Mouse (Mus musculus): ENCODE measurements around the gene Ccdc191.

Gene Ccdc191

DNA sequence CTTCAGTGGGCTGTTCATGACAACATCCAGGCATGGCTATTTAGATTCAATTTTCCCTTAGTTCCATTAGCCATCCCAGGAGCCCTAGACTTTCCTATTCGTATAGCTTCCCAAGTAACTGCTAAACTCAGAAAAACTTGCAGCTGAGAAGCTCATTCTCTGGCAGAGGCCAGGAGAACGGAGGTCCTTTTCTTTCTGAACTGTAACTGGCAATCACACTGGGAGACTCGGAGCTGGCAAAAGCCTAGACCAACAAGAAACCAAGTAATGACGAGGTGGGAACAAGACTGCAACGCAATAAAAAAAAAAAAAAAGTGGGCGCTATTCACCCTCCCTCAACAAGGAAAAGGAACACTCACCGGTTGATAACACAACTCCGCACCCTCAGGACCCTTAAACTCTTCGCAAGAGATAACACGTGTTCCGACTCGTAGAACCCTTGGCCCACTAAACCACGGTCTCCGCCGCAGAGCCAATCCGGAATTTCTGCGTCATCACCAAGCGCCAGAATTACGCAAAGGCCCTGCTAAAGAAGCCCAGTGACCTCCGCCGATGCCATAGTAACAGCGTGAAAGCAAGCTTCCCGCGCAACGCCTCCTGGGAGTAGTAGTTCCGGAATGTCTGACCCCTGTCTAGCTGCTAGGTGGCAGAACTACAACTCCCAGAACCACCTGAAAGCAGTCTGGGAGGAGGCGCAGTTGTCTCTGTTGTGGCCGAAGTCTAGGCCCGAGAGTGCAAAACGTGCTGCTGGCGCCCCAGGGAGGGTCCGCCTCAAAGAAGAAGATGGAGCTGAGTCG lies at the start of gene Ccdc191:
TSS of gene Ccdc191 (plus strand) at position 593 of the 797 bp plus-strand sequence.
- in situ Hi-C loops (cut with MboI) = no loop called here

DNA sequence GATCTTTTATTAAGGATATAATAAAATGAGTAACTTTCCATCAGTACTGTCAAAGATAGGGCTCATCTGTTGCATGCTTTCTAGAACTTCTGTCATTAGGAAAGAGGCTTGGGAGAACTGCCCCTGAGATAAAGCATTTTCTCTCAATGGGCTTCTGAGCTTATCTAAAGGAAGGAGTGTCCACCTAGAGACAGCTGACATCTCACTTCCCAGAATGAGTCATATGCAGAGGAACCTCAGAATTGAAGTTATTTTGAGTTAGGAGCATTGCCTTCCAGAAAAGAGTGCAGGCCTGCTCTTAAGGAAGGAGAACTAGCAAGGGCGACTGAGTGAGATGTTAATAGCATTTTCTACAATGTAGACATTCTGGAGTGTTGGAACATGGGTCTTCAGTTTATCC lies 48.4 kb upstream of the Ccdc191 start:
- in situ Hi-C loops (cut with MboI) = no loop called here

DNA sequence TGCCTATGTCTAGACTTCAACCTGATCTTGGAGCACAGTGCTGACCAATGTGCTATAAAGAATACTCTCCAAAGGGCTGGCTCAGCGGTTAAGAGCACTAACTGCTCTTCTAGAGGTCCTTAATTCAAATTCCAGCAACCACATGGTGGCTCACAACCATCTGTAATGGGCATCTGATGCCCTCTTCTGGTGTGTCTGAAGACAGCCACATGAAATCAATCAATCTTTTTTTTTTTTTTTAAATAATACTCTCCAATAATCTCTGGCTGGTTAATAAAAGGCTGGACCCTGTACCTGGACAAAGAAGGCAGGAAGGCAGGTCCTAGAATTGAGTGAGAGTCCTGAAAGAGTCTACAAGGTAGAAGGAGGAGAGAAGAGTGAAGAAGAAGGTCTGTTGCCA lies 39.8 kb upstream of the Ccdc191 start:
- in situ Hi-C loops (cut with MboI) = no loop called here

DNA sequence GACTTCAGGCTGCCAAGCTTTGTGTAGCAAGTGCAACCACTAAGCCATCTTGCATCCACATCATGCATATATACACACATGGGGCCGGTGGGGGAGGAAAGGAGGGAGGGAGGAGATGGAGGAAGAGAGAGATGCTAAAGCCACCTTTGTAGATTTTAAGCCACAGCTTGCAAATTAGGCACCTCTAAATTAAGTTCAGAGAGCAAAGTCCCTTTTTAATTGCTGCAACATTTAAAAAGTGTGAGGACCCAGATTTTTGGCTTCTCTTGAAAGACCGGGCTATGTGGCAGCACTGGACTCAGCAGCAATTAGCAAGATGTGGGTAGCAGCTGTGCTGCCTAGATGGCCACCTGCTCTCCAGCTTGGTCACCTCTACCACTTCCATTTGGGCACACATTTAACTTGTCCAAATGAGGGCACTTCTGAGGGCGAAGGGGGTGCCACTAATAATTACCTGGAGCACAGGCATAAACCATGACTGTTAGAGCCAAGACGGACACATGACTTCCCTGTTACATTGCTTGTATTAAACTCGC lies 30.6 kb upstream of the Ccdc191 start:
- in situ Hi-C loops (cut with MboI) = no loop called here

GRCm38 (mm10) chr16:43860624-43861023 lies 29.0 kb upstream of the Ccdc191 start:
- in situ Hi-C loops (cut with MboI) = no loop called here

GRCm38 (mm10) chr16:43869805-43870204 lies 19.8 kb upstream of the Ccdc191 start:
- in situ Hi-C loops (cut with MboI) = loop anchor here (10.0 kb wide), 1 partner anchor 195 kb away; the partner anchor contains the start of gene Gramd1c

DNA sequence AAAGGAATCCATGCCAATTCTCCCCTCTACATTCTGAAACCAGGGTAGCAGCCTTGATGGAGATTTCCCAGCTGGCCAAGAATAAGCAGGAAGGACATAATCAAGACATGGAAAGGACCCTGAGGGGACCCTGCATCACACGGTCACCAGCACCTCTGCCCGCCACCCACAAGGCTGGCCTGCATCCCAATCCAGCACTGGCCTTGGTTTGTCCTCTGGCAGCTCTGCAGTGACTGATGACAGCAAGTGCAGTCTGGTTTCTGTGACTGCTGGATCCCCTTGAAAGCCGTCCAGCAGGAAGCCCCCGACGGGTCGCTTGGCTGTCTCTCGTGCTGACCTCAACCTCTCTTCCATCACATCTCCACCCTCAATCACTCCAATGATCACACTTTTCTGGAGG lies 18.2 kb upstream of the Ccdc191 start:
- in situ Hi-C loops (cut with MboI) = loop anchor here (10.0 kb wide), 1 partner anchor 193 kb away; the partner anchor contains the start of gene Gramd1c

DNA sequence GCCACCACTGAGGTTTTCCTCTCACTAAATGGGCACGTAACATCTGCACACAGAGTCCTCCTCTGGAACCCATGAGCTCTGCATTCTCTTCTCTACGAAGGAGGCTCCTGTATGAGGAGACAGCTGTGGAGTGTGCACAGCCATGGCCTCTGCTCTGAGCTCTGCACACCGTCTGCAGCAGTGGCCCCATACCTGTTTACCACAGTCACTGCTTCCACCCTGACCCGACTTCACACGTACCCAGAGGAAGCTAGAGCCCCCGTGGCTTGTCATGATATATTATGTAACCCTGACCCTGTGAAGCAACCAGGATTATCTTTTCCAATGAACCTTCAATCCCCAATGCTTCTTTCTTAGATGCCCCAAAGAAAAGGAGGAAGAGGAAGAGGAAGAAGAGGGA lies 9.8 kb upstream of the Ccdc191 start:
- in situ Hi-C loops (cut with MboI) = loop anchor here (10.0 kb wide), 1 partner anchor 185 kb away; the partner anchor contains the start of gene Gramd1c

DNA sequence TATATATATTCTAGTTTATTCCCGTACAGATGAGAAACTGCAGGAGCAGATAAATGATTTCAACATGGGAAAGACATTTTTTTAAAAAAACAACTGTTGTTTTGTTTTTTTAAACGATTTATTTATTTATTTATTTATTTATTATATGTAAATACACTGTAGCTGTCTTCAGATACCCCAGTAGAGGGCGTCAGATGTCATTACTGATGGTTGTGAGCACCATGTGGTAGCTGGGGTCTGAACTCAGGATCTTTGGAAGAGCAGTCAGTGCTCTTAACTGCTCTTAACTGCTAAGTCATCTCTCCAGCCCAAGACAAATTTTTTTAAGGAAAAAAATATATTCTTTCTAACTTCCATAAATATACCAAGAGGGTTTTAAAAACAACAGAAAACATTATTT lies 8.0 kb upstream of the Ccdc191 start:
- in situ Hi-C loops (cut with MboI) = no loop called here

DNA sequence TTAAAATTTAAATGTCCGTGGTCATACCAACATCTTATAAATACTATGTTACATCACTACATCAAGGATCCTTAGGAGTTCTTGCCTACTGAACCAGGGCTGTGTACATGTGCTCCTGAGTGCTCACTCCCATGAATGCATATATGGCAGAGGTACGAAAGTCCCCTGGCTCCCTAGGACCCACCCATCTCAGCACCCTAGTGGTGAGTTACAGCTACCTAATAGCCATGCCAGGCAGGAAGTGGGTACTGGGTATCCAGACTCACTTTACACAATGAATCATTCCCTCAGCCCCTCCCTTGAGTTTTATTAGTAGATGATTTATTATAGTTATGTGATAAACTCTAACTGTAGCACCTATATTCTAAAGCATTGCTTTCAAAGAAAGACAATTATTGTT lies 7.3 kb upstream of the Ccdc191 start:
- in situ Hi-C loops (cut with MboI) = no loop called here

DNA sequence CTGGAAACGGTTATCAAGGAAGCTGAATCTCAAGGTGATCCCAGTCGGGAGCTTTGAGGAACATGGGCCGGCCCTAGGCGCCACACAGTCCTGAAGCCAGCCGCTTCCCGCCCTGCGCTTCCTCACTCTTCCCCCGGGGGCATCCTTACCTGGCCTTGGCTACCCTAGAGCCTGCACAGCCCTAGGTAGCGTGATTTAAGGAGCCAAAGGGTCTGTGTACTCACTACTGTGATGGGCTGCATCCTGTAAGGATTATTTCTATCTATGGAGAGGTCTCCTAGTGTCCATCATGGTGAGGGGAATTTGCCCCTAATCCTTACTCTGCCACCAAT lies 371 bp downstream of the Ccdc191 start:
- in situ Hi-C loops (cut with MboI) = no loop called here

DNA sequence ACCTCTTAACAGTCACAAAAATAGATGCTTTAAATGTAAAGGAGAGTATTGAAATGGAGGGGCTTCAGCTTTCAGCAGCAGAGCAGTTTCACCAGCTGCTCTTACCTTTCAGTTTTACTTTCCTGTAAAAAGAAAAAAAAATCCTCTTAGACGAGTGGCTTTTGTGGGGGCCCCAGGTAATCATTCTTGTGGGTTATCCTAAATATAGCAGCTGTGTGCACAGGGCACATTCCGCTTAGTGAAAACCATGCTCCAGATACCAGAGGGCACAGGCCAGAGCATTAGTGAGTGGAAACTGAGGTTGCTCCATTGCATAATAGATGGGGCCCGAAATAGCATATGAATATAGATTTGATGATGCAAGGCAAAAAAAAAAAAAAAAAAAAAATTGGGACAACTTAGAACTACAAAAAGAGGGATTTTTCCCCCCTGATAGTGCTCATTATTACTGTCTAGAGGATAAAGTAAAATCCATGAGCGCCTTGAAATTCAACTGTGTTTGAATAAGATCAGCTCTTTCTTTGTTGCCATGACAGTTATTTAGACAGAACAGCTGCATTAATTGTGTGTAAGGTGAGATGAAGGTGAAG lies 1.2 kb downstream of the Ccdc191 start:
- in situ Hi-C loops (cut with MboI) = no loop called here

- in situ Hi-C loops (cut with MboI) = no loop called here
Observed at GRCm38 (mm10) chr16:43894501-43894900, 4.9 kb downstream of the Ccdc191 start.

DNA sequence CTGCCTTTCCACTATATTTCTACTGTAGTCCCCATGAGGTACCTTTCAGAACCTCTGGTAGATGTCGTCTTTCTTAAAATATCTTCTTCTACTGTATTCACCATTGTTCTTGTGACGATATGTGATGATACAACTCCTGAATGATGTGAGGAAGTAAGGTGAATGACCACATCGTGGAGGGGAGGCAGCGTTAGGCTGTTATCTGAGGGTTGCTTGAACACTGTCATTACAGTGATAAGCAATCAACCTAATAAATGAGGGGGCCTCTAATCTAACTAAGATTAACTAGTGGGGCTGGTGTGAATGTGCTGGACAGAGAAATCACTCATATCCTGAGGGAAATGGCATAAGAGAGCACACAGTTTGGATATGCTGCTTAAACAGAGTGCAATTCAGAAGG lies 10.5 kb downstream of the Ccdc191 start:
- in situ Hi-C loops (cut with MboI) = no loop called here

GRCm38 (mm10) chr16:43900571-43900970 lies 11.0 kb downstream of the Ccdc191 start:
- in situ Hi-C loops (cut with MboI) = no loop called here

GRCm38 (mm10) chr16:43908881-43909280 lies 19.3 kb downstream of the Ccdc191 start:
- in situ Hi-C loops (cut with MboI) = no loop called here

- in situ Hi-C loops (cut with MboI) = no loop called here
Observed at GRCm38 (mm10) chr16:43918867-43919266, 29.3 kb downstream of the Ccdc191 start.

DNA sequence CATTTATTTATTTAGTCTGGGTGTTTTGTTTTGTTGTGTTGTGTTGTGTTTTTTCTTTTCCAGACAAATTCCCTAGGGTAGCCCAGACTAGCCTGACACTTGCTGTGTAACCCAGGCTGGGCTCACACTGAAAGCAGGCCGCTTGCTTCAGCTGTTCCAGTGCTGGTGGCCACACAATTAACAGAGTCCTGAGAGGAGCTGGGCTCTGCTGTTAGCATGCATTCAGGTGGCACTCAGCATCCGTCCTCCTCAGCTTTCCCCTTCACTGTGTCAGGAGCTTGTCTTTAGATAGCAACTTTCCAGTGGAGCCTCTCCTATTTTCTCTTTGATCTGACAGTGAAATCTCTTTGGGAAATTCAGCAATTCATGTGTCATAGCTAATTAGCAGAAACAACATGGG lies 32.4 kb downstream of the Ccdc191 start:
- in situ Hi-C loops (cut with MboI) = no loop called here

DNA sequence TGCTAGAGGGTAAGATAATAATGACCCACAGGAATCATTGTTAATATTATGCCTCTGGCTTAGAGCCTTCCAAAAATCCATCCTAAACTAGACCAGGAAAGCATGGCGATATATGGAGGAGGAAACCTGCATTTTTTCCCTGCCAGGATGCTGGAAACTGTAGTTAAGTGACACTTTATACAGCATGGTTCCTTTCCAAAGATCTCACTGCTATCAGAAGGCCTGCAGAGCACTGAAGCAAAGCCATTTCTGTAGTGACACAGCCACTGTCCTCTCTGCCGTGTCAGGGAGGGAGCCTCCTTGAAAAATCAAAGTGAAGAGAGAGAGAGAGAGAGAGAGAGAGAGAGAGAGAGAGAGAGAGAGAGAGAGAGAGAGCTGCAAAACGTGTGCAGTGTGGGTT lies 33.0 kb downstream of the Ccdc191 start:
- in situ Hi-C loops (cut with MboI) = no loop called here

GRCm38 (mm10) chr16:43925001-43925558 lies 35.5 kb downstream of the Ccdc191 start:
- in situ Hi-C loops (cut with MboI) = no loop called here

DNA sequence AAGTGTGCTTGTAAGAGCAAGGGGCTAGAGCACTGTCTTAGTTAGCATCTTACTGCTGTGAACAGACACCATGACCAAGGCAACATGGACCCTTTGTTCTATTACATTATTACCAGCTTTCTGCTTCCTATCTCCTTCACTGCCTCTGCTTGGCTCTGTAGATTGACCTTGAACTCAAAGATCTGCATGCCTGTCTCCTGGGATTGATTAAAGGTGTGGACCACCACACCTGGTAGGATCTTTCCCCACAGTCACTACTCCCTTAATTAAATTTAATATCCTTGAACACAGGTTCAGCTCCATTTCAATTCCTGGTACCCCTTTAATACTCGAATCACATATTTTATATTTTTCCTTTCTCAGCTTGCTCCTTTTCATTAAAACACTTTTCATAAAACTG lies 36.2 kb downstream of the Ccdc191 start:
- in situ Hi-C loops (cut with MboI) = no loop called here

- in situ Hi-C loops (cut with MboI) = no loop called here
Observed at GRCm38 (mm10) chr16:43926341-43926859, 36.8 kb downstream of the Ccdc191 start, which contains the start of gene Qtrt2. Qtrt2 (minus strand) TSS chr16:43926809.

- in situ Hi-C loops (cut with MboI) = no loop called here
Observed at GRCm38 (mm10) chr16:43930577-43930976, 41.0 kb downstream of the Ccdc191 start.
